Mouse (Mus musculus) embryonic facial prominence, embryonic 10.5 days (tissue): ENCODE measurements around the gene Cntnap4. TPM values are rescaled to one million over a fixed set of nuclear protein-coding genes. Genes with fewer than 3 reads are reported as not detected.
"Not testable (repeated sequence)": the region's sequence is repeated elsewhere in the genome, so short reads cannot be mapped to it uniquely, and the experiment has no call there.

Experiments
- DNase-seq: peaks from one replicate; pipeline ENCODE4 v3.0.0-alpha.2; 2017; ENCODE audit warnings: low spot score
- H3K27ac ChIP-seq: fragments of 300-500 bp; sonication (generic); replicated peaks from 2 replicates; pipeline ENCODE4 v1.5.1; 2016; ENCODE audit warnings: mild to moderate bottlenecking
- H3K27me3 ChIP-seq: fragments of 300-500 bp; sonication (generic); replicated peaks from 2 replicates; pipeline ENCODE4 v1.6.1; 2016; ENCODE audit warnings: low read depth, mild to moderate bottlenecking; ENCODE audit not compliant: poor library complexity, severe bottlenecking
- H3K36me3 ChIP-seq: fragments of 300-500 bp; sonication (generic); replicated peaks from 2 replicates; pipeline ENCODE4 v1.6.1; 2016; ENCODE audit warnings: mild to moderate bottlenecking, moderate library complexity
- H3K4me1 ChIP-seq: fragments of 300-500 bp; sonication (generic); 2 replicates; pipeline ENCODE4 v1.6.1; 2016
- H3K4me3 ChIP-seq: fragments of 300-500 bp; sonication (generic); 2 replicates; pipeline ENCODE4 v1.5.1; 2016; ENCODE audit warnings: mild to moderate bottlenecking, moderate library complexity
- H3K9me3 ChIP-seq: fragments of 300-500 bp; sonication (generic); 2 replicates; pipeline ENCODE4 v1.6.1; 2016; ENCODE audit warnings: mild to moderate bottlenecking
- WGBS: fragments of 180-500 bp; shearing (Covaris S2); methylation state at CpG from one replicate; pipeline ENCODE4 v1.1.7; 2016; 5-methylcytosine and 5-hydroxymethylcytosine counted together
- polyA plus RNA-seq: library from polyadenylated mRNA; unstranded; fragments of >200 nt; fragmentation: Nextera tagmentation; extraction: Ambion mirVana; gene quantifications from 2 replicates; pipeline ENCODE4 v1.2.1, GENCODE M21; 2016

Gene Cntnap4
- polyA plus RNA-seq, 1 experiment from 2014 or later, result 0.30 TPM

DNA sequence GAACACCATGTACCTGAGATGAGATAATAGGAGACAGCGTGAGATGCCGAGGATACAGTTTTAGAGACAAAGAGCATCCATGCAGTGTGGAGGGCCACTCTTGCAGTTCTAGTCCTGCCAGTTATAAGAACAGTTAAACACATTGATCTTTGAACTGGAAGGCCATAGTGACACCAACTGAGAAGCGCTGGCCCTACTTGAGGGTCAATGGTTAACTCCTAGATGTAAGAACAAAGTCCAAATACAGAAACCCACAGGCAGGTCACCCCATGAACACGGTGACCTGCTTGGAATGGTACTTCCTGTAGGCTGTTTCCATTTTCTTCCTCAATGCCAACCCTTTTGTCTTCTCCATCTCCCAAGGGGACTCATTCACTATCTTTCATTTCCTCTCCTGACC lies 173.5 kb downstream of the Cntnap4 start:
- WGBS, result 95% methylated on average over 4 of the region's 4 CpGs
- Histone ChIP-seq H3K27ac (no peak overlapping the region), H3K9me3 (no peaks in the 10 kb centered on the region), H3K27me3 (no peaks in the 10 kb centered on the region), H3K4me1 (no peaks in the 10 kb centered on the region), H3K36me3 (no peaks in the 10 kb centered on the region), H3K4me3 (no peak overlapping the region)
- DNase-seq, result no peak

DNA sequence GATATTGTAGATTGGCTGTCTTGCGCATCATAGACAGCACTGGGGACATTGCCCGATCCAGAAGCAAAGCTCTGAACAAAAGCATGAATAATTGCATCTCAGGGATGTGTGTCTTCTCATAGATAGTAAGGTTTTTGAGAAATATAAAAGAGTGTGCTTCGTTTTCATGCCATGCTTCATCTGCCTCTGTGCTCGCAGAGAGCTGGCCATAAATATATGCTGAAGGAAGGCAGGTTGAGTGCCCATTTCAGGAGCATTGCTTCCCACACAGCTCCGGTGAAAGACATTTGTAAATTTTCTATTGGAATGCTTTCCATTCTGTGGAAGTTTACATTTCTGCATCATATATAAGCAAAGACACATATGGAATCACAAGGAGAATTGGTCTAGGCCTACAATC lies 177.5 kb downstream of the Cntnap4 start:
- no peak for DNase-seq
- H3K4me3 ChIP-seq, result no peak overlapping the region
- no peaks in the 10 kb centered on the region for H3K36me3 ChIP-seq
- H3K27ac ChIP-seq, result no peak overlapping the region
- no peaks in the 10 kb centered on the region for H3K27me3 ChIP-seq
- no peaks in the 10 kb centered on the region for H3K9me3 ChIP-seq
- WGBS, result 92% methylated on average over 5 of the region's 5 CpGs
- H3K4me1 ChIP-seq, result no peaks in the 10 kb centered on the region

DNA sequence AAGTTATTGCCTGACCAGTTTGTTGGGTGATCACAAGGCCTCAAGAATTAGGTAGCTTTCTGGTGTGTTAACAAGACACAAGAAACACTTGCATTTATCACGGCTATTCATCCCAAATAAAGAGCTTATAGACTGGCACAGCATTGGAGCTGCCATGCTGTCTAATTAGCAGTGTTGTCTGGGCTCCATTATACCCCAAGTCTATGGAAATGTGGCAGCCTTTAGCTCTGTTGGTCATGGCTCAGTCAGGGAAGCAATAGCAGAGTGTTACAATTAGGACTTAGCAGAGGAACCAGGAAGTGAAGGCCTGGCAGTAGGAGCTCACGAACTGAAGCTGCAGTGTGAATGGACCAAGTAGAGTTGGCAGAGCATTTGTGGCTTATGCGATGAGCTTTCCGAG lies 185.3 kb downstream of the Cntnap4 start:
- no peaks in the 10 kb centered on the region for H3K36me3 ChIP-seq
- H3K4me3 ChIP-seq, result no peak overlapping the region
- no peaks in the 10 kb centered on the region for H3K9me3 ChIP-seq
- no peaks in the 10 kb centered on the region for H3K4me1 ChIP-seq
- WGBS, result 88% methylated on average over 4 of the region's 4 CpGs
- H3K27me3 ChIP-seq, result no peaks in the 10 kb centered on the region
- DNase-seq, result no peak
- H3K27ac ChIP-seq, result no peak overlapping the region

DNA sequence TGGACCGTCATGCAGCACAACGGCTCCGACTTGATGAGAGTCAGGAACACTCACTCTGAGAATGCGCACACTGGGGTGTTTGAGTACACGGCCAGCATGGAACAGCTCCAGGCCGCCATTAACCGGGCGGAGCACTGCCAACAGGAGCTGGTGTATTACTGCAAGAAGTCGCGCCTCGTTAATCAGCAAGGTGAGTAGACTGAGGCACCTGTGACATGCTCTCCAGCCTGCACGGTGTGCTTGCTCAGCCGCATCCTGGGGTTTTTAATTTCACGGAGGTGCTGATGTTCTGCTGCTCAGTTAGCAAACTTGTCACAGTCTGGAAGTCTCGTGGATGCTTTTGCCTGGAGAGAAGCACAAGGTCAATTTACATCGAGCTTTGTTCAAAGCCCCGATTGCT lies 233.2 kb downstream of the Cntnap4 start:
- Histone ChIP-seq H3K27me3 (no peaks in the 10 kb centered on the region), H3K4me3 (no peak overlapping the region), H3K4me1 (no peaks in the 10 kb centered on the region), H3K27ac (no peak overlapping the region), H3K9me3 (no peaks in the 10 kb centered on the region), H3K36me3 (no peaks in the 10 kb centered on the region)
- WGBS, result 93% methylated on average over 17 of the region's 17 CpGs
- no peak for DNase-seq

DNA sequence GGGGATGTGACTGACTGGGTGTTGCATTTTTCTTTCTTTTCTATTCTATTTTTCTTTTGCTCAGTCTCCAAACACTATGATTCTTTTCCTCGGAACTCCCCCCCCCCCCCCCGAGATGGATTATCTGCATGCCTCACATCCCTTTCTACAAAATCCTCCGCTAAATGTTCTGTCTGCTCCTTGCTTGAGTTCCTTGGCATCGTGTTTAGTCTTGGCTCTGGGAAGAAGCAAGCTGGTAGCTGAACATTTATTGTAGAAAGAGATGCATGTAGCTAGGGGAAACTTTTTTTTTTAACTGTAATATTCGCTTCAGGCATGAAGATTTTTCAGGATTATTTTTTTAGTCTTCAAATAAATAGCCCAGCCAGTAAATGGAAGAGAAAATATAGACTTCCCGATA lies 239.5 kb downstream of the Cntnap4 start:
- Histone ChIP-seq H3K4me3 (no peak overlapping the region), H3K4me1 (no peaks in the 10 kb centered on the region), H3K36me3 (no peaks in the 10 kb centered on the region), H3K27me3 (no peaks in the 10 kb centered on the region), H3K9me3 (no peaks in the 10 kb centered on the region), H3K27ac (no peak overlapping the region)
- DNase-seq, result no peak
- 68% methylated on average over 6 of the region's 6 CpGs for WGBS

DNA sequence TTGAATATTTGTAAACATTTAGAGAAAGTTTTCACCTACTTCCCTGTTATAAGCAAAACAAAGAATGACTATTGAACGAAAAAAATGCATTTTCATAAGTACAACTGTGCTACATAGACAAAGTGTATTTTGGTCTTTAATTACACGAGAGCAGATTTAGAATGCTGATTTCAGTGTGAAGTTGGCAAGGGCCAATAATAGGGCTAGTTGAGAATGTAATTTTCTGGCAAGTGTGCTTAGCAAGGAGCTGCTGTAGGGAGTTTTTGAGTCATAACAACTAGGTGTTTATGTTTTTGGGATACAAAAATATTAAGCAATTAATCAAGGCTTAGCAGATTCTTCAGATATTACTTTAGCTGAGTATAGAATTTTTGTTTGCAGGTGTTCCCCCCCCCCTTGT lies 271.2 kb downstream of the Cntnap4 start:
- no peaks in the 10 kb centered on the region for H3K4me1 ChIP-seq
- H3K4me3 ChIP-seq, result no peak overlapping the region
- H3K9me3 ChIP-seq, result no peaks in the 10 kb centered on the region
- no peaks in the 10 kb centered on the region for H3K27me3 ChIP-seq
- H3K27ac ChIP-seq, result no peak overlapping the region
- DNase-seq, result no peak
- no peaks in the 10 kb centered on the region for H3K36me3 ChIP-seq
- 79% methylated on average over 2 of the region's 2 CpGs for WGBS

DNA sequence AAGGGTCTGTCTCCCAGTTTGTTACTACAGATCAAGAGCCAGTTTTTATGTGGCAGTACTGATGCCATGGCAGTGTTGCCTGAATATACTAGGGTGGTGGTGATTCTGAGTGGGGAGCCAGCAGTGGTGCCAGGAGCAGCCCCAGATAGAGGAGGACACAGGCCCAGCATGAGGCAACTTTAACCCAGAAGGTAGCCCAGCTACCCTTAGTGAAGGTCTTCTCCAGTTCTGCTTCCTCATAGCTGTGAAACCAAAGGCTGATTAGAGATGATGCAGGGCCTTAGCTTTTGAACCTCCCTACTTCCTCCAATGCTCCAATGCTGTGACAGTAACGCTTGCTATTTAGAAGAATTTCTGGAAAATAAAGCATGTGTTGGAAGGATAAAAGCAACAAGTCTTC lies 279.7 kb downstream of the Cntnap4 start:
- H3K9me3 ChIP-seq, H3K4me1 ChIP-seq, H3K4me3 ChIP-seq, H3K27me3 ChIP-seq, H3K36me3 ChIP-seq, DNase-seq, H3K27ac ChIP-seq: not testable (repeated sequence)
- 91% methylated on average over 1 of the region's 1 CpGs for WGBS

DNA sequence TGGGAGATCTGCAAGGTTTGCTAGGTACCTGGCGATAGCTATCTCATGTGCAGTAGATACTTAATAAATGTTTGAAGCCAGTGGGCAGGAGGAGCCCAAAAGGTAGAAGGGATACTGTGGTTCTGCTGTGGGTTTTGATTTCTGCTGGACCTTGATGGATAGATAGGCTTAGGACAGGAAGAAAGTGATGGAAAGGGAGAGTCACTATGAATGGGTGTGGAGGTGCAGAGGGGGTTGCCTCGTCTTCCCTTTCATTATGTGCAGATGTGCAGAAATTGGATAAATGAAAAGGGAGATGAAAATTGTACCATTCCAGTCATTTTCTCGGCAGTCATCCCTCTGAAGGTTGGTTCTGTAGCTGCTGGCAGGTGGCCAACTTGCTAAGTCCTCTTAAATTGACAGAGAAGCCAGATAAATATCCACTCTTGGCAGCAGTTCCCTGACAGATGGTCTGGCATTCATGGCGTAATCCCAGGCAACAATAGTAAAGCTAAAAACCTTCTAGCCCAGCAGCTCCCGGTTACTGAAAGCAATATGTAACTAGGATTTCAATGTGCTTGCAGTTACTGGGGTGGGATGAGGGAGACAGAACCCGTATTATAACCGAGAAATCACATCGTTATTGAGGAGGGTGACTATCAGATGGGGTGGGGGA lies 336.7 kb downstream of the Cntnap4 start:
- Histone ChIP-seq H3K9me3 (no peaks in the 10 kb centered on the region), H3K27ac (no peak overlapping the region), H3K4me3 (no peak overlapping the region), H3K36me3 (no peaks in the 10 kb centered on the region), H3K4me1 (no peaks in the 10 kb centered on the region), H3K27me3 (no peaks in the 10 kb centered on the region)
- DNase-seq, result peak; percentile 12
- WGBS, result 63% methylated on average over 8 of the region's 8 CpGs

DNA sequence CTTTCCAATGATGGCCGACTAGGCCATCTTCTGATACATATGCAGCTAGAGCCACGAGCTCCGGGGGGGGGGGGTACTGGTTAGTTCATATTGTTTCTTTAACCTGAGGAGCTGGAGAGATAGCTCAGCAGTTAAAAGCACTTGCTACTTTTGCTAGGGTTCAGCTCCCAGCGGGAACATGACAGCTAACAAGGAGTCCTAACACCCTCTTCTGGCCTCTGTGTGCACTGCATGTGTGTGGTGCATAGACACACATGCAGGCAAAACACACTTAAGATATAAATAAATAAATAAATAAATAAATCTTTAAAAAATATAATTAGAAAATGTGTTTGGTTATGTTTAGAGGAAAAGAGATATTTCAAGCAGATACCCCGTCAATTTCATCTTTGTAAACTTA lies 339.7 kb downstream of the Cntnap4 start:
- 54% methylated on average over 5 of the region's 5 CpGs for WGBS
- Histone ChIP-seq H3K4me3 (no peak overlapping the region), H3K27ac (no peak overlapping the region), H3K9me3 (no peaks in the 10 kb centered on the region), H3K27me3 (no peaks in the 10 kb centered on the region), H3K4me1 (no peaks in the 10 kb centered on the region), H3K36me3 (no peaks in the 10 kb centered on the region)
- peak; percentile 24 for DNase-seq

DNA sequence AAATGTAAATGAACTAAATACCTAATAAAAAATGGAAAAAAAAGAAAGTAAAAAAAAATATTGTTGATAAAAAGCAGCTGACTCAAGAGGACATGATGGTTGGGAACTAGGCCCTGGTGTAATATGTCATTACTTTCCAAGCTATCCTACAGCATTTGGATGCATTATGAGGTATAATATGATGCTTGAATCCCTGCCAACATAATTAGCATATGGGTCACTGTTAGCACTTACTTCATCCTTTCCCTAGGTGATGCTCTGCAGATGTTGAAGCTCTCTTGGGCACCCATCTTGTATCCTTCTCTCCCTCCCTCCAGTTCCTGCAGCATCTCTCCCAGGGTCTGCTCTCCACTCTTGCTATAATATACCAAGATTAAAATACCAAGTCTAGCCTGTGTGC lies 341.6 kb downstream of the Cntnap4 start:
- H3K9me3 ChIP-seq, result no peaks in the 10 kb centered on the region
- no peak overlapping the region for H3K27ac ChIP-seq
- no peak for DNase-seq
- H3K27me3 ChIP-seq, result no peaks in the 10 kb centered on the region
- H3K36me3 ChIP-seq, result no peaks in the 10 kb centered on the region
- no peak overlapping the region for H3K4me3 ChIP-seq
- H3K4me1 ChIP-seq, result no peaks in the 10 kb centered on the region

DNA sequence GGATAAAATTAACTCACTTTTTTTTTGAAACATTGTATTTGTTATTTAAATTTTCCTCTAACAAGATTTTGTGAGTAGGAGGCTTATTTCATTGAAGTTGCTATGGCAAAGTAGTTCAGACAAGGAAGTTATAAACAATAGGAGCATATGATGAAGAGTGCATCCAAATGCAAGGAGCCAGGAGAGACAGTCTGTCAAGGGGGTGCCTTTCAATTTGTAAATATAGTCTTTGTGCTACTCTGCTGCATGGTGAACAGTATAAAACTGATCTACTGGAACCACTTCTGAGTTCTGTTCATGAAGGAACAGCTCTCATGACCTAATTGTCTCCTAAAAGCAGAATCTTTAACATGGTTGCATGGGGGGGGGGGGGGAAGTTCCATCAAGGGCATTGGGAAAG lies 352.3 kb downstream of the Cntnap4 start:
- Histone ChIP-seq H3K4me1 (no peaks in the 10 kb centered on the region), H3K27me3 (no peaks in the 10 kb centered on the region), H3K4me3 (no peak overlapping the region), H3K27ac (no peak overlapping the region), H3K9me3 (no peaks in the 10 kb centered on the region), H3K36me3 (no peaks in the 10 kb centered on the region)
- no peak for DNase-seq

DNA sequence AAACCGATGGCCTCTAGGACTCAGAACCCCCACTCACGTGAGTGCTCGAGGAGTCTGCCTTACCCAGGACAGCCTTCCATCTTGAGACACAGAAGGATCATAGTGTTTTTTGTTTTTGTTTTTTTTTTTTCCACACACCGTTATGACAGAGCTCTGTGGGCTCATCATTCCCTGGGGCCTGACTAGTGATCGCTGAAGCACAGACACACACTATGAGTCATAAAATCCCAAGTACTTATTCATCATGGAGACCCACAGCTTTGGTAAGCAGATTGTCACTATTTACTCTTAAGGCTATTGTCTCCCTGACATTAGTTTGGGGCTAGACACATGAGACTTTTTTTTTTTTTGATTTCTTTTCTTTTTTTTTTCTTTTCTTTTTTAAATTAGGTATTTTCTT lies 352.9 kb downstream of the Cntnap4 start:
- Histone ChIP-seq H3K36me3 (no peaks in the 10 kb centered on the region), H3K4me3 (no peak overlapping the region), H3K27me3 (no peaks in the 10 kb centered on the region), H3K4me1 (no peaks in the 10 kb centered on the region), H3K9me3 (no peaks in the 10 kb centered on the region), H3K27ac (no peak overlapping the region)
- 84% methylated on average over 5 of the region's 5 CpGs for WGBS
- no peak for DNase-seq
